Mouse (Mus musculus) lung, postnatal 4 days (tissue): ENCODE measurements around the gene Sf3a2.

Experiments
- DNase-seq, 2 experiments: peaks; one replicate each; pipeline ENCODE4 v3.0.0; 2021

Gene Sf3a2

GRCm38 (mm10) chr10:80776358-80776869, 21.6 kb upstream of the Sf3a2 start:
- no peak for DNase-seq

- DNase-seq = no peak
Observed at GRCm38 (mm10) chr10:80777123-80777522, 20.9 kb upstream of the Sf3a2 start.

- DNase-seq = no peak
Observed at GRCm38 (mm10) chr10:80779565-80779964, 18.4 kb upstream of the Sf3a2 start.

- no peak for DNase-seq
Observed at GRCm38 (mm10) chr10:80784302-80784701, 13.7 kb upstream of the Sf3a2 start.

GRCm38 (mm10) chr10:80784871-80785270, 13.1 kb upstream of the Sf3a2 start:
- DNase-seq = no peak

GRCm38 (mm10) chr10:80785963-80786362, 12.0 kb upstream of the Sf3a2 start:
- no peak for DNase-seq

- no peak for DNase-seq
Observed at GRCm38 (mm10) chr10:80787517-80787916, 10.5 kb upstream of the Sf3a2 start.

- DNase-seq = no peak
Observed at GRCm38 (mm10) chr10:80790761-80791404, 7.1 kb upstream of the Sf3a2 start.

- DNase-seq = peak in 1 of 2 experiments; percentile 44
Observed at GRCm38 (mm10) chr10:80791476-80792174, 6.4 kb upstream of the Sf3a2 start.

GRCm38 (mm10) chr10:80792175-80793032, 5.6 kb upstream of the Sf3a2 start:
- DNase-seq = no peak

- DNase-seq = no peak
Observed at GRCm38 (mm10) chr10:80793033-80793784, 4.8 kb upstream of the Sf3a2 start.

- DNase-seq = peak in 1 of 2 experiments; percentile 20
Observed at GRCm38 (mm10) chr10:80793803-80794202, 4.2 kb upstream of the Sf3a2 start.

- DNase-seq = peak in 1 of 2 experiments; percentile 21
Observed at GRCm38 (mm10) chr10:80794750-80795149, 3.2 kb upstream of the Sf3a2 start.

- DNase-seq = no peak
Observed at GRCm38 (mm10) chr10:80796307-80796848, 1.6 kb upstream of the Sf3a2 start.

- peak in 1 of 2 experiments; percentile 91 for DNase-seq
Observed at GRCm38 (mm10) chr10:80797186-80798149, 530 bp upstream of the Sf3a2 start.

GRCm38 (mm10) chr10:80799070-80799566, 1.1 kb downstream of the Sf3a2 start:
- DNase-seq = no peak

- DNase-seq = peak in 1 of 2 experiments; percentile 23
Observed at GRCm38 (mm10) chr10:80802204-80802912, 4.4 kb downstream of the Sf3a2 start.

- DNase-seq = peak in 1 of 2 experiments; percentile 18
Observed at GRCm38 (mm10) chr10:80802996-80803395, 5.0 kb downstream of the Sf3a2 start.

GRCm38 (mm10) chr10:80804340-80804739, 6.3 kb downstream of the Sf3a2 start:
- DNase-seq = no peak

GRCm38 (mm10) chr10:80804916-80805315, 6.9 kb downstream of the Sf3a2 start, which contains the start of gene Amh:
TSS of gene Amh (plus strand) at chr10:80805243.
- no peak for DNase-seq
